Mouse (Mus musculus): ENCODE data around the gene Plb1. TPM values are rescaled to one million over a fixed set of nuclear protein-coding genes. Genes with fewer than 3 reads are reported as not detected.

Plb1 gene
- polyA plus RNA-seq, 2 experiments from 2014 or later = not detected

DNA sequence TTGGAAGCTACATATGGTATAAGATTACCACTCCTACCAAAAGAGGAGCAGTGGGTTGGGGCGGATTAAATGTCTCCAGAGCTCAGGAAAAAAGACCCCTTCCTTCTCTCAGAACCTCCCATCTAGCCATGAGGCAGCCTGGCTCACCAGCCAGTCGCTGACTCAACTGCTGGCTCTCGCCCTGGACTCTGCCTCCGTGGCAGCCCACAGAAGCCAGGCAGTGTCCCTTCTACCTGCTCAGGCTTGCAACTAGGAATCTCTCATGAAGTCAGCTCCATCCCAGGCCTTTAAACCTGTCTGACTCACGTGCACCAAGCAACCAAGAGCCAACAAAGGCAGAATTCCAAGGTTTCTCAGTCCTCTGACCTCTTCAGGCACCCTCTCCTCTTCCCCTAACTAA, 103.6 kb downstream of the Plb1 start:
- ATAC-seq = no peak

DNA sequence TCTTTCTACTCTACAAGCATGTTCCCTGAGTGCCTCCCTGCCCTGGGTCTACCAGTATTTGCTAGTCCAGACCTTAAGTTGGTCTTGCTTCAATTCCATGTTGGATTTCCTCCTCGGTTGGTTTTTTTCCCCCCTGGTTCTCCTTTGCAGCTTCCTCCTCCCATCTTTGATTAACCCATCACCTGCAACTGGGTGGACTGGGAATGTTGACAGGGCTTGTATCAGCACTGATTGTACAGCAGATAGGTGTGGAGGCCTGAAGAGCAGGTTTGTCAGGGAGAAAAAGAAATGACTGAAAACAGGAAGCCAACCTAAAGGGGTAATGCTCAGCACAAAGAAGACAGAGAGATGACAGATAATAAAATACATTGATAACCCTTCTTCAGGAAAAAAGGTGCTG, 104.8 kb downstream of the Plb1 start:
- no peak for ATAC-seq

DNA sequence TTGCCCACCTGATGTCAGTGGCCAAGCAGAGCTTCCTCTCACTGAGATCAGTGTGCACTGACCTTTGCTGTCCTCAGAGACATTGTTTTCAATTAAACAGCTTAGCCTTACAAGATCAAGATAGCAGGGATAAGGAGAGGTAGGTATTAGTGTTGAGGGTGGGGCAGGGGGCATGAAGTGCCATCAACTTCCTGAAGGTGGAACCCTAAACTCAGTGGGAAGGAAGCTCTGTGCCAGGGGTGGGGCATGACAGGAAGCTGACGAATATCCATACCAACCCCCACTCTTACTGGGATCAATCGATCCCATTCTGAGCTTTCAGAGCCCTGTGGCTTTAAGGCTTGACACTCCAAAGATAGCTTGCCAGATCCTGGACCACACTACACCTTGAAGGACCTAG, 105.8 kb downstream of the Plb1 start:
- ATAC-seq = no peak

DNA sequence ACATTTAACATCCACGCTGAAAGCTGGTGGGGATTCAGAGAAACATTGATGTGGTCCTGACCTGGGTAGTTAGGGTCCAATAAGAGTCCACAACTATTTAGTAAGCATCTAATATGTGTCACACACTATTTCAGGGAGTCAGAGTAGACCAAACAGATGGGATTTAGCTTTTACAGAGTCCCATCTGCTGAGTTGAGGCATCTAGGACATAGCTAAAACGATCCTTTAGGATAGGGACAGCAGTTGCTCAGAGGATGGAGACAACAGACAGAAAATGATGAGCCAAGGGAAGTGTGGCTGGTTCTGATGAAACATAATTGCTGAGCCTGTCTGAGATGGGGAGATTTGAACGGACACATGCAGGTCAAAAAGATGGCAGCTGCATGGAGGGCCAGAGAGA, 106.3 kb downstream of the Plb1 start:
- no peak for ATAC-seq

DNA sequence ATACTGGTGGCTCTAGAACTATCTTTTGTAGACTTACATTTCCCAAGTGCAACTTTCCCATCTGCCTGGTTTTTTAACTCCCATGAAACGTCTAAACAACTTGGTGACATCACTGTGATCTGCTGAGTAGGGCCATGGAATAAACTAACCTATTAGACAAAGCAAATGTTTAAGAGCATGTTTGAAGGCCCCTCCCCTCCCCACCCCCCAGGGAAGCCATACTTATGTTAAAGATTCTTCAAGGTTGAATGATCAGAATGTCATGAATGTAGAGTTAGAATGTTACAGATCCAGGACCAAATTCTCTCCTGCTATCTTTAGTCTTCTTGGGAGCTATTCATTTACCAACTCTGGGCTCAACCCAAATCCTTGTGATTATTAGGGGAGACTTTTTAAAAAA, 107.7 kb downstream of the Plb1 start:
- ATAC-seq = no peak

DNA sequence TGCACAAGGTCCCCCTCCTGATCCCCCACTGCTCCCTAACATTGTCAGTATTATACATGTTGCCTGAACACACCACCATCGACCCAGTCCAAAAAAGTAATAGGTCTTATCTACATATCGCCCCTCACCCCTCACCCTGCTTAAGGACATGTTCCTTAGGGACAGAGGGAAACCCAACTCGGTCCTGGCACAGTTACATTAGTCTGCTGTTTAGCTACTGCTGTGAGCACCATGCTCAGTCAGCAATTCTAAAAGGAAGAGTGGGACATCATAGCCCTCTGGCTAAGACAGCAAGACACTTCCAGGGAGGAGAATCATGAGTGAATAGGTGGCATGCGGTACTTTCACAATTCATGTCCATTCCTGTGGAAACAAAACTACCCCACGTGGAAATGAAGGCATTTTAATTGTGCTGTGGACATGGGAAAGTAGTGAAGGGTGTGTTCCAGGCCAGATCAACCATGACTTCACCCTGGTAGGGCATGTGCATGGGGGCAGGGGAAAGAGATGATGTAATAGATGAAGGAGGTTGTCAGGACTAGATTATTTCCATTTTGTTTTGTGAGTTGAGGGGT, 110.3 kb downstream of the Plb1 start:
- no peak for ATAC-seq

DNA sequence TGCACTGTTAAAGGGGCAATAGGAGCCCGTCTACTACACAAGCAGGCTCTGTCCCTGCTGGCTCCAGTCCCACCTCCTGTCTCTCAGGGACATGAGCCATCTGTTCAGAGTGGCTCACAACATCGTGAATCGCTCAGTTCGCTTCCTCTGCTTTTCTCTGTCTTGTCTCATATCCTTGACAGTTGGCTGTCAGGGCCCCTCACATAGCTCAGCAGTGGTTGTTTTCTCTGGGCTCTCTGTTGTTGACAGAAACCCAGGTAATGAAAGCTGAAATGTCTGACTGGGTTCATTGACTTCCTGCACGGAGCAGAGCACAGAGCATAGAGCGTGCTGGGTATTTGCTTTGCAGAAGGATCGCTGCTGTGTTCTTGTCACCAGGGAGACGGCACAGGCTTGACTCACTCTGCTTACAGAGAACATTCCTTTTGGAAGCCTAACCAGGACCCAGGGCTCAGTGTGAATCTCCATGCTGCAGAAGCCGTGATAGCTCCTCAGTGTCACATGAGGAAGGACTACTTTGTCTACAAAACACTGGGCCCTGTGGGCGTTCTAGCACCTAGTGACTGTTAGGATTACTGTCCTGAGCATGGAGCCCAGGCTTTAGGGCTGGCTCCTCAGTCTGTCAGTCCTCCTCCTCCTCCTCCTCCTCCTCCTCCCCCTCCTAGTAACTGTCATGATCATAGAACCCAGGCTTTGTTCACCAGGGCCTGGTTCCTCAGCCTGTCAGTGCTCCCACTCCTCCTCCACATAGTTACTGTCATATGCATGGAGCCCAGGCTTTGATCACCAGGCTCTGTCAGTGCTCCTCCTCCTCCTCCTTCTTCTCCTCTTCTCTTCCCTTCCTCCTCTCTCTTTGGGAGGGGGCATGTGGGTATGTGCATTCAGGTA, 113.8 kb downstream of the Plb1 start:
- no peak for ATAC-seq

DNA sequence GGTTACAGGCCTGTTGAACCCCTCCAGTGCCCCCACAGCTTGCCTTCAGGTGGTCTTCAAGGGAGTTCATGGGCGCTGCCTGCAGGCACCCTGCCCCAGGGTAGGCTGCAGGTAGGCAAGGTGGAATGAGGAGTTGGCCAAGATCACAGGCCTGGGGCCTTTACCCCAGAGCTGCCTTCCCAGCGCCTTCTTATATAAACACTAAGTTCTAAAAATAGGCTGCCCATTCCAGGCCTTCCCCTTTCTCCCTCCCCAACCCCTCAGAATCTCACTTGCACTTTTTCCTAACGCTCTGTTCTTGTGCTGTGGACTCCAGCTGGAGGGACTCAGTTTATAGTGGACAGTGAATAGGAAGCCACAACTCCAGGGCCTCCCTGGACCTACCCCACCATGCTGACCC, 117.2 kb downstream of the Plb1 start:
- no peak for ATAC-seq

DNA sequence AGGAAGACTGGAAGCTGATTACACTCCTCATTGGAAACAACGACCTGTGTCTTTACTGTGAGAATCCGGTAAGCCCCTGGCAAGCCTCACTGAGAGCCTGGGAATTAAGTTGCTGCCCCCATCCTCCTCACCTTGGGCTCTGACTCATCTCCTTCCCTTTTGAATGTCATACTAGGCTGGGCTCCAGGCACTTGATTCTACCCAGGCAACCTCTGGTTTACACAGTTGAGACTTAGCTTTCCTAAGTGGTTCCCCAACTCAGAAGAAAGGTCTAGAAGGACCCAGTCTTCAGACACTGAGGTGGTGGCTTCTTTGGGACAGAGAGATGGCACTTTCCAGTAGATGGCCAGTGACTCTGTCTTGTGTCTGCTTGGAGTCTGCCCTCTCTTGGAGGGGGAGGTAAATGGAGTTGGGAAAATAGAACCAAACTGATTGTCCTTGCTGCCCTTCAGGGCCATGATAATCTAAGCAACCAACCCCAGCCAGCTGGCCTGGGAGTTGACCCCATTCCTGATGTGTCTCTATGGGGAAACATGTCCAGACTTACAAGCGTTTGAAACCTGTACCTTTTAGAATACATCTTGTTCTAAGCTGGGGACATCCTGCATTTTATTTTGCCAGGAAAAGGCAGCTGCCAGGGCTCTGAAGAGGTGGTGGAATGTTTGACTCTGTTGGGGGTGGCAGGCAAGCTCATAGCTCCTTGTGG, 118.2 kb downstream of the Plb1 start:
- ATAC-seq = no peak

DNA sequence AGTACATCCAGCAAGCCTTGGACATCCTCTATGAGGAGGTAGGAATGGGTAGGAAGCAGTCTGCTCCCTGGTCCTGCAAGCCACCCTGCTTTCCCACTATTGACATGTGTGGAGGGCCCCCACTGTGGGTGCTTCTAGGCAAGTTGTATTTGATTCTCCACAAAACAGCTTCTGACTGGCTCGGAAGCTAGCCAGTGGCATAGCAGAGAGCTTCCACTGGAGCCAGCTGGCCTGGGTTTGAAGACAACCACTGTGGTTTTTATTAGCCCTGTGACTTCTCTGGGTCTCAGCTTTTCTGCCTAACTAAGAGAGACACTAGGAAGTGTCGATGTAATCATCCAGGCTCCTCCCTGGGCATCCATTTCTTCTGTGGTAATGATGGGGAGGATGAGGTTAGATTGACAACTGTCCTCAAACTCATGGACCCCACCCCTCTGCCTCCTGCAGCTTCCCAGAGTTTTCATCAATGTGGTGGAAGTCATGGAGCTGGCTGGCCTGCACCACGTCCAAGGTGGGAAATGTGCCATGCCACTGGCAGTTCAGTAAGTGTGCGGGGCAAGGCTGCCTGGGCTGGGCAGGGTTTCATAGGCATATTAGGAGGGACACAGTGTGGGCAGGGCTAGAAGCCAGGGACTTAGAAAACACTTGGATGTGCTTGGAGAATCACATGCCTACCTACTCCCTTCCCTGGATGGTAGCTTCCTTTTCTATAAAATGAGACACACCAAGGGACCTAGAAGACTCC, 119.4 kb downstream of the Plb1 start:
- ATAC-seq = no peak

DNA sequence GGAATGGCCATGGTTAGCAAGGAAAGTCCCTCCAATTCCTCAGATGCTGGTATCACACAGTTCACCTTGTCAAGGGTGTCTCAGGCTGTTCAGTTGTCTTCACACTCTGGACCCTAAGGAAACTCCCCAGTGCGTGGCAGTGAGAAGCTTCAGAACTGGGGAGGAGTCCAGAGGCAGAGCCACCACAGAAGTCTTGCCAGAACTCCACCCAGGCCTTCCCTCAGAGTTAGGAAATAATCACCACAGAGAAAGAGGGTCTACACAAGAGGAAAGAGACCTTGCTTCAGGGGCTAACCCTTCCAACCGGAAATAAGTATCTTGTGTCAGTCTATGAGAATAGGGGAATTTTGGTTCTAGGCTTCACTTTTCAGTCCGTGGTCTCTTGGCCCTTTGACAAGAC, 120.3 kb downstream of the Plb1 start:
- no peak for ATAC-seq

DNA sequence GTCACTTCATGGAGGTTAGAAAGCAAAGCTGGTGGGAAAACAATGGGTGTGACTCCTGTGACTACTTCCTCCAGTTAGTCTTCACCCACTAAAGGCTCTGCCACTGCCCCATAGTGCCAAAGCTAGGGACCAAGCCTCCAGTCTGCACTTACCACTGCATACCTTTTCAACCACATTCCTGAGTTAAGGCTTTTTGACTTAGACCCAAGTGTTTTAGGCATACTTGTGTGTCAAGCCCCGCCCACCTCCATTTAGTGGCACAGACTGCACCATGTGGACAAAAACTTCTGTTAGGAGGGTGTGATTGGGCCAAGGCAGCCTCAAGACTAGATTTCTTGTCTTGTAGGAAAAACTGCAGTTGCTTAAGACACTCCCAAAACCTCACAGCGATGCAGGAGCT, 120.8 kb downstream of the Plb1 start:
- ATAC-seq = no peak

DNA sequence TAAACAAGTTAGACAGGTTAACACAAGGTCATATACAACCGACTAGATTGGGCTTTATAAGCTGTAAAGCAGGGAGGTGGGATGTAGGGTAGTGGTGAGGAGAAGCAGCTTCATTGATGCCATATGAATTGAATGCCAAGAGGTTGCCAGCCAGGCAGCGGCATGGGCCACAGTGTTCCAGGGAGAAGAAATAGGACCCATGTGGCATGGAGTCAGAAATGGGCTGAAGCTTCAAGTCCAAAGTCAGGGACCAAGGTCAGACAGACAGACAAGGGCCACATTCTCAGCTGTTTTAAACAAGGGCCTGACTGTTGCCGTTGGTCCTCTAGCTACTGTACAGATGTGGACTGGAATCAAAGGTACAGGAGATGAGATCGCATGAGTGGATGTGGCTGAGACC, 128.0 kb downstream of the Plb1 start:
- no peak for ATAC-seq

DNA sequence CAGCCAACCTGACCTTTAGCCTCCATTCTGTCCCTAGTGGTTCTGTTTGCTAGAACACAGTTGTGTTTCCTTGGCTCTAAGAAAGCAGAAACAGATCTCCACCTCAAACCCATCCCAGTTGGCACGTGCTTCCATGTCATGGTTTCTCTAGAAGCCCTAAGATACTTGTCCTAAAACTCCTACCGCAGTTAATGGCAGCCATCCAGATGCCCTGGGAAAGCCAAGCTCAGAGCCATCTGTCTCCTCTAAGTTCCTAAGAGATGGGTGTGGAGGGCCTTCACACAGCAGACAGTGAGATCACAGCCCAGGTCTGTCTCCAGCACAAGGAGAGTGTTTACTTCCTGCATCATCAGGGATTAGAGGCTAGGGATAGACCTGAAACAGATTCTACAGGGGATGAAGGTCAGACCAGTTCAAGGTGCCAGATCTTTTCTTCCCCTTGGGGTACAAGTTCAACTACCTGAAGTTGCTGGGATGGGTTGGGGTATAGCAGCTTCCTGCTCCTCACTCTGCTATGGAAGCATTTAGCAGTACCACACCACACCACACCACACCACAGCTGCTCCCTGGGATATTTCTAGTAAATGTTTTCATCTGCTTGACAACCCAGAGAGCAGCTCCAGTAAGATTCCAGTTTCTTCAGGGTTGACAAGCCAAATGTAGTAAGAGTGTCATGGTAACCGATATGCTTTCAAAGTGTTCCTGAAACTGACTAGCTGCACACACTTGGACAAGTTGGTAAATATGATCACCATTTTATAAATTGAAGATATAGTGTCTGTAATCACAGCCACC, 129.1 kb downstream of the Plb1 start:
- ATAC-seq = no peak

DNA sequence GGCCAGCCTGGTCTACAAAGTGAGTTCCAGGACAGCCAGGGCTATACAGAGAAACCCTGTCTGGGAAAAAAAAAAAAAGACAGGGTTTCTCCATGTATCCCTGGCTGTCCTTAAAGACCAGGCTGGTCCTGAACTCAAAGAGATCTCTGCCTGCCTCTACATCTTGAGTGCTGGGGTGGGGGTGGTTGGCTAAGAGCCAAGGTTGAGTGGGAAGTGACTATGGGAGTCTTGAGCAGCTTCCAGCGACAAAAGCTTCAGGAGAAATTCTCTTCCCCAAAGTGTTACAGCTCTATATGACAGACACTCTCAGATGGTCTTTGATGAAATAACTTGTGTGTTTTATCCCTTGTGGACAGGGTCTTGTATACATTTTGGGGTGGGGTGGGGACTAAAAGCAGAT, 136.9 kb downstream of the Plb1 start:
- no peak for ATAC-seq

DNA sequence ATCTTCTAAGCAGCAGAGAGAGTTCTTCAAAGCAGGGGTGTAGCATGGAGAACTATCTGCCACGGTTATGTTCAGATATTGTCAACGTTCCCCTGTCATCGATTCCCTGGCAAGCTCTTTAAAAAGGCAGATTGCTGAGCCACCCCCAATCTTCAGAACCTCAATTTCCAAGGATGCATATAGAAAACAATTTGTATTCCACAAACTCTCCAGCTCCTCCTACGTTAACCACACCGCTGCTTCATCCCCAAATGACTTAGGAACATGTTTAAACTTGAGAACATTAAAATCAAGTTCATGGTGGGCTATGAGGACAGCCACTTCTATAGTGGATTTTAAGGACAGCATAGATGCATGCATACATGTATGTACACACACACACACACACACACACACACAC, 138.7 kb downstream of the Plb1 start:
- no peak for ATAC-seq

DNA sequence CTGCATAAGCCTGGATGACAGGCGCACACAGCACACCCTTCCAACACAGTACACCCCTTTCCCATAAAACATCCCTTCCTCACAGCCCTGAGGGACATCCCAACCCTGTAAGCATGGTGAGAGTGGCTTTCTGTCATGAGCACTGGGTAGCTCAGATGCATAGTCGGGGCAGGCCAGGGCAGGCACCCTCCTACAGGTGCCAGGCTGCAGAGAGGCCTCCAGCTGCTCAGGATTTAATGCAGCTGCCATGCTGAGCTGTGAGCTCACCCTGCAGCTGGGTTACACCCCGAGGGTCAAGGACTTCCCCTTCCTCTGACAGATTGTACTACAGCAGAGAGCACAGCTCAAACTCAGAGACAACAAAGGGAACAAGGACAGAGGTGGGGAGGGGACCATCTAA, 146.0 kb downstream of the Plb1 start:
- no peak for ATAC-seq

DNA sequence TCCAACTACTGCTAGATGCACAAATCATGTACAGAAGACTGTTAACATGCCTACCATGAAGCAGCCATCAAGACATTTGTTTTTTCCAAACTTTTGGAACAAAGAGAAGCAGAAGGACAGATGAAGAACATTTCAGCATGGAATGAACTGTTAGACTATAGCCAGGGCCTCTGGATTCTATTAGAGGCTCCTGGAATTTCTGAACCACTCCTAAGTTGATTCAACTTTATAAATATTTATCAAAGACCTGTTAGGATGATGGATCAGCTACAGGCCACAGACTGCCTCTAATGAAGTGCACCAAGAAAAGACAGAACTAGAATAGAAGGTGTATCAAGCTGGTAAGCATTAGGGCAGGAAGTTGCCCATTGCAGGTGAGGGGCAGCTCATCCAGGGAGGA, 156.1 kb downstream of the Plb1 start:
- ATAC-seq = no peak

DNA sequence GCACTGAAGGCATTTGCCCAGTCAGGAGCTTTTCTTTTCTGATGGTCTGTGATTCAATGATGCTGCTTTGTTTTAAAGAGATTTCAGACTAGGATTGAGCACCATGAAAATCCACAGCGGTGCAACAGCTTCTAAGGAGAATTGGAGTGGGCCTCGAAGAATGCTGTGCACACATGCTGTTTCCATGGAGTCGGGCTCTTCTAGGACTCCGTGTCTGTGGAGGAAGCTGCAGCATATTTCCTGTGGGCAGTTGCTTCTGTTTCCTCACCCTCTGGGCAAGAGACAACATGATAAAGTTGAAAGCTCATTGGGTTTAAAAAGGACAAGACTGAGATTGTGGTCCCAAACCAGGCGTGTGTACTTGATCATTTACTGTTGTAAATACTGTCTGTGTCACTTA, 157.8 kb downstream of the Plb1 start:
- ATAC-seq = no peak

DNA sequence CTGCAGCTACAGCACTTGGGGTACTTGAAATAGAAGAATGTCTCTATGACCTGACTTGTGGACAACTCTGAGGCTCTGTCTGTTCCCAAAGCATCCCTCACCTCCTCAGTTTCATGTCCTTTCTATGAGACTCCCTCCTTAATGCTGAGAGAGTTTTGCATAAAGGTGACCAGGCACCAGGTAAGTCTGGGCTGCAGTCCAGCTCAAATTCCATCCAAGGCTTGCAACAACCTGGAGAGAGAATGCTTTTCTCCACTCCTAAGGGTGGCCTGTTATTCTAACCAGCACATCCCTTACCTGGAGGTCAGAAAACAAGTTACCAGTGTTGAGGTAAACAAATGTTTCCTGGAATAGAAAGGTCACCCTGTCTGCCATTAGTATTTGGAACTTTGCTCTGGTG, 159.8 kb downstream of the Plb1 start:
- no peak for ATAC-seq

DNA sequence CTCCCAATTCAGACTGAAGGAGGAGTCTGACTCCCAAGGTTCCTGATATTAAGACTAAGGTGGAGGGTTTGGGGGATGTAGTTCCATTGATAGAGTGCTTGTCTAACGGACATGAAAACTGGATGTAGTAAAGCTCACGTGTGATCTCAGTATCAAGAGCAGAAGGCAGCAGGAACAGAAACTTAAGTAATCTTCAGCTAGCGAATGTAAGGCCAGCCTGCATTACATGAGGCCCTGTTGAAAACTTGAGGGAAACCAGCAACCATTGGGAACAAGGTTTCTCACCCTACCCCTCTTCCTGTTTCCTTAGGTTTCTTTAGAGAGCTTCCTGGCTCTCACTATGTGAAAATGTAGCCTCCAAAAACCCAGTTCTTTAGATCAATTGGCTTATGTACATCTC, 162.1 kb downstream of the Plb1 start:
- no peak for ATAC-seq

DNA sequence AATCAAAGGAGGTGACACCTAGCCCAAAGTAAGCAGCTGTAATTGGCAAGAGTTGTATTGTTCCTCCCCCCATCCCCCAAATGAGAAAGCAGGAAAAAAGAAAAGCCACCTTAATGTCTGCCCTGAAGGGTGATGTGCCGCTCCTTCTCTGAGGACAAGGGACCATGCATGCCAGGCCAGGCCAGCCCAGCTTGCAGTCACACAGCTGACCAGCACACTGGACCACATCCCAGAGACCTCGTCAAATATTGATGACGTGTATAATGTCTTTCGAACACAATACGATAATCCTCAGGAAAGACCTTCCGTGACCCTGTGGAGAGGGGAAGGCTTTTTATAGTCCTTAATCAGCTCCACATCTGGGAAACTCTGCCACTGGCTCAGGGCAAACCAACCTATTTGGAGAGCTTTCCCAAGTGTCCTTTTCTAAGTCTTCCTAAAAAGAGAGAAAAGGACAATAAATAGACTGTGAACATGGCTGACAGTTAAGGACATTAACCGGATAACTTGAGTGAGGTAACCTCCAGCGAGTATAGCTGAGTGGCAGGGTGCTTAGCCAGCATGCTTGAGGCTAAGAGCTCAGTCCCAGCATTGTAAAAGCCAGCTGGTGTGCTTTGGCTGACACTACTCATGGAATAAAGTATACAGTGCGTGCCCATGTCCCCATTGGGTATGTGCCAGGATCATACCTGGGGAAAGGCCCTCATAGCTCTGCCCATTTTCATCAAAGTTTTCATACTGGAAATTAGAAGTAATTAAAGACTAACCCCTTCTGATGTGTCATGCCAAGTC, 162.8 kb downstream of the Plb1 start:
- ATAC-seq = no peak
